Mouse (Mus musculus): ENCODE results near the gene Gtf2a1. TPM values are rescaled to one million over a fixed set of nuclear protein-coding genes. Genes with fewer than 3 reads are reported as not detected.

The Gtf2a1 gene
- 46.6 and 50.0 TPM in 2 replicates for polyA plus RNA-seq (2015; fragmentation: Nextera tagmentation; extraction: Ambion mirVana)

DNA sequence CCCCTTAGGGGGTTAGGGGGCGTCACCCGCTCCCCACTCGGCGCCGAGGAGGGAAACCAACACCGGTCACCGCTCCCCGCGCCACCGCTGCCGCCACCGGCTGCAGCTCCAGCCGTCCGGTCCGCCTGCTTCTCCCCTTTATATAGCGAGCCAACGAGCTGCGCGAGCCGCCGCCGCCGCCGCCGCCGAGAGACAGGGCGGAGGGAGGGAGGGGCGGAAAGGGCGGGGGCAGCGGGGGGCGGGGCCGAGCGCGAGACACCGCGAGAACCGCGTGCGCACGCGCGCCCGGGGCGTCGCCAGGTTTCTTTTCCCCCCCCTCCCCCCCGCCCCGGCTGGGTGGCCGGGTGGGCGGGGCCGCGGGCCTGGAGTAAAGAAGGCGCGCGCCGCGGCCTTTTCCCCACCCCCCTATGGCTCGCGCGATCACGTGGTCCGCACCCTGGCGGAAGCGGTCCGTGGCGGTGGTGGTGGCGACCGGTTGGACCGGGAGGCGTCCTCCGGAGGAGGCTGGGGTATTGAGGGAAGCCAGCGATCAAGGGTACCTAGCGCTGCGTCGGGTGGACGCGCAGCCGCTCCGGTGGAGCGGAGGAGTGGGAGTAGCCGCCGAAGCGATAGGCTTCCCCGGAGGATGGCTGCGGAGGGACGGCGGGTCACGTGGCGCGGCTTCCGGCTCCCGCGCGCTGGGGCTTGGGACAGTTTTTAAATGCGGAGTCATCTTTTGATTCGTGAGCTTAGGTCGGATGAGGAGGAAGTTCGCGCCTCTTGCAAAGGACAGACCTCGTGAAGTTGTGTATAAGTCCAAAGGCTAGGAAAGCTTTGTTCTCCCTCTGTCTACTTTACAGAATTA, at the start of gene Gtf2a1:
TSS of gene Gtf2a1 (minus strand) at position 641 of the 844 bp plus-strand sequence.
- Histone ChIP-seq H3K9me3 (replicated peaks) (no peaks in the 10 kb centered on the region), H3K4me3 (replicated peaks) (peak within 1 kb of the TSS; percentile 91), H3K9ac (peak within 1 kb of the TSS; percentile 99), H3K36me3 (peaks cover 8% of the 10 kb centered on the region), H3K4me2 (peak within 1 kb of the TSS; percentile 65), H3K27ac (peak within 1 kb of the TSS; percentile 100), H3K27me3 (no peaks in the 10 kb centered on the region), H3K4me1 (peaks cover 17% of the 10 kb centered on the region)
- under 1% methylated on average over 88 of the region's 99 CpGs for WGBS
- peak; percentile 91 for ATAC-seq (replicated peaks; ENCODE audit: low FRiP score)

DNA sequence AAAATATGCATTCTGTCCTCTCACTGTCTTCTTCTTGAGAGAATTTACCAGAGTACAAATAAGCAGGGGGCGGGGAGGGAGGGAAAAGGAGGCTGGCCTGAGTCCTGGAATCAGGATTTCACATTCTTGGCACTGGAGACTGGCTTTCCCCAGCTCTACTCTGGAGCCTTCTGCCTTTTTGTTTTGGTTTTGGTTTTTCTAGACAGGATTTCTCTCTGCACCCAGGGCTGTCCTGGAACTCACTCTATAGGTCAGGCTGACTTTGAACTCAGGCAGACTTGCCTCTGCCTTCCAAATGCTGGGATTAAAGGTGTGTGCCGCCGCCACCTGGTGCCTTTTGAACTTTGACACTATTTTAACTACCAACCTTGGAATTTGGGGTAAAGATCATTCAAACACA, 48.1 kb upstream of the Gtf2a1 start:
- ATAC-seq (replicated peaks; ENCODE audit: low FRiP score) = no peak
- no peaks in the 10 kb centered on the region for H3K27me3 ChIP-seq
- H3K27ac ChIP-seq = no peak overlapping the region
- H3K9ac ChIP-seq = no peak overlapping the region
- peaks cover 20% of the 10 kb centered on the region for H3K4me1 ChIP-seq
- WGBS = 68% methylated on average over 3 of the region's 3 CpGs
- no peak overlapping the region for H3K4me3 ChIP-seq (replicated peaks)
- 0 out of 2 replicates have a peak, but pooled peaks cover under 1% of the 10 kb centered on the region for H3K36me3 ChIP-seq
- H3K4me2 ChIP-seq = no peak overlapping the region
- H3K9me3 ChIP-seq (replicated peaks) = no peaks in the 10 kb centered on the region

DNA sequence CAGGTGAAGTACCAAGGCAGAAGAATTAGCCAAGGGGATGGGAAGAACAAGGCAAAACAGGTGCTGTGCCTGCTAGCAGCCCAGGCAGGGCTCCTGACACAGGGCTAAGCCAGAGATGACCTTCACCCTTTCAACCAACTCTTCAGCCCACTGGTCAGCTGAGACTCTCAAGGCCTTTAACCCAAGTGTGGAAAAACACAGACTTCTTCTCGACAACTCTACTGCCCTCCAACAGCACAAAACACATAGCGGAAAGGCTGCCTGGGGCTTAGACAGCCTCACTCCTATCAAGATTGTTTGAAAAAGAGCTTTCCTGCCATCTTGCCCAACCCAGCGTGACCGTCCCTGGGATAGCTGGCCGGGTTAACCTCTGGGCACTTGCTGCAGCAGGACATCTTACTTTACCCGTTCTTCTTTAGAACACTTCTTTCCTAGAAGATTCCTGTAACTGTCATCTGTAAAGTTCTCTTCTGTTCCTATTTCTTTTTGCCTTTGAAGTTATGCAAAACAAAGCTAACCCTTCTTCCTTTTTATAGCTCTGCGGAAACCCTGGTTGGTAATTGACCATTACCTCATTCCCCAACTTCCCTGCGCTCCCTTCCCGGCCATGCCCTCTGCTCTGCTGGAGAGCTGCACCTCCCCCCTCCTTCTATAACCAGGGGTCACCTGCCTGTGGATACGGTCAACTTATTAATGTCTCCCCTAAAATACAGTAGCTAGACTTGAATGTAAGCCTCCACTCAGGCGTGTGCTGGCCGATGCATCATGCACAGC, 47.0 kb upstream of the Gtf2a1 start:
- H3K27me3 ChIP-seq = no peaks in the 10 kb centered on the region
- no peak overlapping the region for H3K27ac ChIP-seq
- H3K9me3 ChIP-seq (replicated peaks) = no peaks in the 10 kb centered on the region
- WGBS = 29% methylated on average over 12 of the region's 12 CpGs
- no peak overlapping the region for H3K4me2 ChIP-seq
- ATAC-seq (replicated peaks; ENCODE audit: low FRiP score) = peak; percentile 62; the same call in 1 of the 2 replicates
- no peak overlapping the region for H3K4me3 ChIP-seq (replicated peaks)
- no peak overlapping the region for H3K9ac ChIP-seq
- 0 out of 2 replicates have a peak, but pooled peaks cover 4% of the 10 kb centered on the region for H3K36me3 ChIP-seq
- peaks cover 20% of the 10 kb centered on the region for H3K4me1 ChIP-seq

DNA sequence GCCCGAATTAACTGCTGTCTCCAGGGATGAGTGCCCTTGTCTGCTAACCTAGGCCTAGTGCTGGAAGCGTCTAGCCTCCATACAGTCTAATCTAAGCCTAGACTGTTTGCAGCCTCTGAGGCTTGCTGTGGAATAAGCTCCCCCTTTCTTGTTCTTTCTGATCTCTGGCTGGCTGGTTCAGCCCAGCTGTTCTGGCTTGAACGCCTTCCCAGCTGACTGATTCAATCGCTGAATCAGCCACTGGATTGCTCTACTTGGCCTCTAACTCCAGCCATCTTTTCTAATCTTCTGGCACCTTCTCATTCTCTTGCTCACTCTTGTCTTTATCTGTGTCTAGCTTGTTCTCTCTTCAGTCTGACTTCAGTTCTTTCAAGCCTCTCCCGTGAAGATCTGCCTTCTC, 36.2 kb upstream of the Gtf2a1 start:
- H3K4me2 ChIP-seq = no peak overlapping the region
- no peak overlapping the region for H3K9ac ChIP-seq
- 82% methylated on average over 5 of the region's 5 CpGs for WGBS

DNA sequence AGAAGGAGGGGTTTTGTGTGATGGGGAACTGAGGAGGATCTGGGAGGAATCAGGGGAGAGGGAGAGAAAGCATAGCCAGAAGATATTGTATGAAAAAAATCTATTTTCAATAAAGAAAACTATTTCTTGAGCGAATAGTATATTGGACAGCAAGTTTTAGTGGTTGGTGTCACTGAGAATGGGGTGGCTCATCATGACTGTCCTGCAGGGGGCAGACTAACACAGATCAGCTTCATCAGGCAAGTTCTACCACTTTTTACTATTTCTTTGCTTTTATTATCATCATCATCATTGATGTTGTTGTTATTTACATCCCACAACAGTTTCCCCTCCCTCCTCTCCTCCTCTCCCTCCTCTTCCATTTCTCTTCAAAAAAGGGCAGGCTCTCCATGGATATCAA, 34.7 kb upstream of the Gtf2a1 start:
- no peak overlapping the region for H3K27ac ChIP-seq
- ATAC-seq (replicated peaks; ENCODE audit: low FRiP score) = no peak
- no peak overlapping the region for H3K4me3 ChIP-seq (replicated peaks)
- H3K27me3 ChIP-seq = no peaks in the 10 kb centered on the region
- H3K9ac ChIP-seq = no peak overlapping the region
- H3K9me3 ChIP-seq (replicated peaks) = no peaks in the 10 kb centered on the region
- no peak overlapping the region for H3K4me2 ChIP-seq
- no peaks in the 10 kb centered on the region for H3K4me1 ChIP-seq
- 81% methylated on average over 1 of the region's 1 CpGs for WGBS
- no peaks in the 10 kb centered on the region for H3K36me3 ChIP-seq

More for the DNA sequence above, 36.2 kb upstream of the Gtf2a1 start:
- H3K4me3 ChIP-seq (replicated peaks) = no peak overlapping the region
- H3K36me3 ChIP-seq = no peaks in the 10 kb centered on the region
- H3K27me3 ChIP-seq = no peaks in the 10 kb centered on the region
- no peak overlapping the region for H3K27ac ChIP-seq
- no peaks in the 10 kb centered on the region for H3K4me1 ChIP-seq
- H3K9me3 ChIP-seq (replicated peaks) = no peaks in the 10 kb centered on the region
- no peak for ATAC-seq (replicated peaks; ENCODE audit: low FRiP score)

DNA sequence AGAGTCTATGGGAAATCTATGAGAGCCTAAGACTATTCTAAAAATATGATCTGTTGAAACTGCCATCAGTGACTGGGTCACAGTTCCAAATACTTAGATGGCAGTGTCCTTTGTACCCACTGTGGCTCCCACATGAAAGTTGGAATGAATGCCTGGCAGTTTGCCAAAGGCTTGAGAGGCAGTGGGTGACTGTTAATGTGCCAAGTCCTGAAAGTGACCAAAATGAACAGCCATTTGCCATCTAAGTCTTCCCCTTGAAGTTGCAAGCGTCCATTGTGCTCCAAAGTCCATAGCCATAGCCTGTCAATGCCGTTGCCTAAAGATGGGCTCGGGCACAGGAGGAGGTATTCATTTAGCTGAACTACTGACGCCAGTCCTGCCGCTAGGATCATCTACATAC, 19.1 kb upstream of the Gtf2a1 start:
- Histone ChIP-seq H3K4me2 (no peak overlapping the region), H3K27ac (no peak overlapping the region), H3K4me1 (no peaks in the 10 kb centered on the region), H3K27me3 (no peaks in the 10 kb centered on the region), H3K36me3 (no peaks in the 10 kb centered on the region), H3K9ac (no peak overlapping the region), H3K9me3 (replicated peaks) (no peaks in the 10 kb centered on the region), H3K4me3 (replicated peaks) (no peak overlapping the region)
- ATAC-seq (replicated peaks; ENCODE audit: low FRiP score) = no peak
- 90% methylated on average over 5 of the region's 5 CpGs for WGBS

DNA sequence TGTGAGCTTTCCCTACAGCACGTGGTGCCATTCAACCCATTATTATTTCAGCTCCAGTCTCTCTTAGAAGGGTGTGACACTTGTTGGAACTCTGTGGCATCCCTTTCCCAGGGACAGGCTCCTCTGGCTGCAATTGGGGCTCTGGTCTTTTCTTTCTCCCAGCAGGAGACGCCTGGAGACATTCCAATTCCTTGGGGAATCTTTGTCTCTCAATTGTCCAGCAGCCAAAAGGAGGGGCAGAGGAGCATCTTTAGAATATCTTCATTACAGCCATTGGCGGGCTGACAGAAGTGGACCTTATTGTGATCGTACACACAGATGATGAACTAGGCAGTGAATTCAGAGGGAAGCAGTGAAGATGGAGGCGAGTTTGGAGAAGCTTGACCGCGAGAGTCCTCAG, 17.4 kb upstream of the Gtf2a1 start:
- H3K4me3 ChIP-seq (replicated peaks) = no peak overlapping the region
- no peak overlapping the region for H3K4me2 ChIP-seq
- H3K9ac ChIP-seq = no peak overlapping the region
- no peaks in the 10 kb centered on the region for H3K4me1 ChIP-seq
- no peaks in the 10 kb centered on the region for H3K27me3 ChIP-seq
- WGBS = 72% methylated on average over 7 of the region's 7 CpGs
- H3K36me3 ChIP-seq = no peaks in the 10 kb centered on the region
- ATAC-seq (replicated peaks; ENCODE audit: low FRiP score) = no peak
- H3K27ac ChIP-seq = no peak overlapping the region
- no peaks in the 10 kb centered on the region for H3K9me3 ChIP-seq (replicated peaks)

DNA sequence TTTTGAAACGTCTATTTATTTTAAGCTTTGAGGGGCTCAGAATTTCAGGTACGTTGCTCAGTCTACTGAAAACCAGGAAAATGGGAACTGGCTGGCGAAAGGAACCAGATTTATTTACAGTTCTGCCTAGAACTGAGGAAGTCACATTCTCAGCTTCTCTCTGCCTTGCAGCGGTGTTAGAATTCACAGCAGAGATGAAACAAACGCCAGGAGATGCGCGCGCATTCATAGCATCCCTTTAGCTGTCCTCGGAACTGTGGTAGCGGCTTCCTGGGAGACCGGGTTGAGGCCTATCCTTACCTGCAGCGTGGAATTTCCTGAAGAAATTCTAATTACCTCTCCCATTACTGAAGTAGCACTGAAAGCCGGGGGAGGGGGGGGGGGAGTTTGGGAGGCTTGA, 16.4 kb upstream of the Gtf2a1 start:
- Histone ChIP-seq H3K4me3 (replicated peaks) (no peak overlapping the region), H3K27me3 (no peaks in the 10 kb centered on the region), H3K9ac (no peak overlapping the region), H3K36me3 (no peaks in the 10 kb centered on the region), H3K4me1 (no peaks in the 10 kb centered on the region), H3K9me3 (replicated peaks) (no peaks in the 10 kb centered on the region), H3K27ac (no peak overlapping the region), H3K4me2 (no peak overlapping the region)
- no peak for ATAC-seq (replicated peaks; ENCODE audit: low FRiP score)
- WGBS = 84% methylated on average over 13 of the region's 13 CpGs

DNA sequence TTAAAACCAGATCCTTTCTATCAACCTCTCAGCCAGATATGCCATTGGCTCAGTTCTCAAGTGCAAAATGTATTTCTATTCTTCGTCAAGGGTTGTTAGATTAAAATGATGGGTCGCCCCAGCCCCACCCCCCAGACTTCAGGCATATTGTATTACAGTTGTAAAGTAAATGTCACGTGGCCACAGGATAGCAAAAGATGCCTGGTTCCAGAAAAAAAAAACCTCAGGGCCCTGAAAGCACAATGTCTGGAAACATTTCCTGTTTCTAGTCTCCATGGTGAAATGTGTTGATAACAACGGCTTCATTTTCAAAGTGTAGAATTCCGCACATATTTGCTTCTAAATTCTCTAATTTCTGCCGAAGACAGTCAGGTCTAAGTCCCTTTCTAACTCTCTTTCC, 14.3 kb upstream of the Gtf2a1 start:
- no peak overlapping the region for H3K9ac ChIP-seq
- no peaks in the 10 kb centered on the region for H3K9me3 ChIP-seq (replicated peaks)
- H3K27me3 ChIP-seq = no peaks in the 10 kb centered on the region
- H3K27ac ChIP-seq = no peak overlapping the region
- H3K4me2 ChIP-seq = no peak overlapping the region
- H3K4me3 ChIP-seq (replicated peaks) = no peak overlapping the region
- 28% methylated on average over 6 of the region's 6 CpGs for WGBS
- no peak for ATAC-seq (replicated peaks; ENCODE audit: low FRiP score)
- no peaks in the 10 kb centered on the region for H3K4me1 ChIP-seq
- H3K36me3 ChIP-seq = no peaks in the 10 kb centered on the region

DNA sequence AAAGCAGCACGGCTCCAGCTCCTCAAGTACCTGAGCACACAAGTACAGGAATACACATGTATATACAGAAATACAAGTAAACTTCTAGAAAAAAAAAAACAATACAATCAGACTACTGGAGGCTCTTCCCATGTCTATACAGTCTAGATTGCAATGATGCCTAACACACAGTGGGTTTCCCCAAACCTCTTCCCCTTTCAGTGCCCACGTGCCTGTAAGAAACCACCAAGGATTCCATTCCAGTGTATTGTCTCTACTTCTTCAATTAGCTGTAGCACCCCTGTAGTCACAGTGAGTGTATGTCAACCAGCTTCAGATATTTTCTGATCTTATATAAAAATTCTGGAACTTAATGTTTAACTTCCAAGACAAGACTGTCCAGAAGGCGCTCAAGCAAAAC, 1.8 kb upstream of the Gtf2a1 start:
- Histone ChIP-seq H3K4me1 (peaks cover 13% of the 10 kb centered on the region), H3K4me3 (replicated peaks) (no peak overlapping the region), H3K4me2 (no peak overlapping the region), H3K27me3 (no peaks in the 10 kb centered on the region), H3K27ac (no peak overlapping the region), H3K36me3 (no peaks in the 10 kb centered on the region), H3K9ac (no peak overlapping the region), H3K9me3 (replicated peaks) (no peaks in the 10 kb centered on the region)
- ATAC-seq (replicated peaks; ENCODE audit: low FRiP score) = no peak
- WGBS = 87% methylated on average over 3 of the region's 3 CpGs

DNA sequence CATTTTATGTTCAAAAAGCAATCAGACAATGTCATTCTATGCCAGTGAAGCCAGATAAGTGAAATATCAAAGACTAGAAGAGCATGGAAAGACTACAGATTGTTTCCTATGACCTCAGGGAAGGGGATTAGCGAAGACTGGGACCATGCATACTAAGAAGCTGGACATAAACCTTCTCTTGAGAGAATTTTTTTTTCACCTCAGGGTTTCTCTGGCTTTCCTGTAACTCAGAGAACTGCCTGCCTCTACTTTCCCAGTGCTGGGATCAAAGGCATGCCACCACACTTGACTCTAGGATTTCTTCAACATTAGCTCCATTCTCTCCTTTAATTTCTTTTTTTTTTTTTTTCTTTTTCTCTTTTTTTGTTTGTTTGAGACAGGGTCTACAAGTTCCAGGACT, 904 bp upstream of the Gtf2a1 start:
- Histone ChIP-seq H3K4me2 (peak overlapping the region; percentile 65), H3K9me3 (replicated peaks) (no peaks in the 10 kb centered on the region)

DNA sequence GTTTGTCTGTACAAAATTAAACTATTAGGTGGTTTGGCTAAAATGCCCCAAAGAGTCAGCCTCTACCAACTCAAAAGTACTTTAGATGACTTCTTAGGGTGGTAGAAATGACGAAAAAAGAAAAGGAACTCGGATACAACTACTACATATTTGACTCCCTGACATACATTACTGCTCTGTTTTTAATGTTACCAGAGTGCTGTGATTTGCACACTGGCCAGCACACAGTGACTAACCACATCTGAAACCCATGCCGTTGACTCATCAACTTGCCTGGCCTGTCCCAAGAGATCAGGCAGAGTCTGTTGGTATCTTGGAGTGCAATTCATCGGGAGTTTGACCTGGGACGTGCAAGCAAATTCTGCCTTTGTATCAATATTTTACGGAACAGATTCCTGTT, 429 bp upstream of the Gtf2a1 start:
- 30% methylated on average over 6 of the region's 6 CpGs for WGBS
- H3K9me3 ChIP-seq (replicated peaks) = no peaks in the 10 kb centered on the region
- H3K27ac ChIP-seq = peak overlapping the region; percentile 96
- no peaks in the 10 kb centered on the region for H3K27me3 ChIP-seq
- peak overlapping the region; percentile 64 for H3K9ac ChIP-seq
- H3K4me3 ChIP-seq (replicated peaks) = peak overlapping the region; percentile 91
- peaks cover 3% of the 10 kb centered on the region for H3K36me3 ChIP-seq
- peaks cover 17% of the 10 kb centered on the region for H3K4me1 ChIP-seq
- ATAC-seq (replicated peaks; ENCODE audit: low FRiP score) = no peak
- H3K4me2 ChIP-seq = peak overlapping the region; percentile 65

More for the DNA sequence above, 904 bp upstream of the Gtf2a1 start:
- ATAC-seq (replicated peaks; ENCODE audit: low FRiP score) = no peak
- peak overlapping the region; percentile 64 for H3K9ac ChIP-seq
- H3K36me3 ChIP-seq = no peaks in the 10 kb centered on the region
- 84% methylated on average over 1 of the region's 1 CpGs for WGBS
- H3K4me1 ChIP-seq = peaks cover 17% of the 10 kb centered on the region
- H3K27me3 ChIP-seq = no peaks in the 10 kb centered on the region
- H3K27ac ChIP-seq = peak overlapping the region; percentile 96
- peak overlapping the region; percentile 91 for H3K4me3 ChIP-seq (replicated peaks)

Data from kidney, embryonic 15.5 days (tissue).